Mouse (Mus musculus): Measurements from ENCODE around the gene Cd36. TPM values are rescaled to one million over a fixed set of nuclear protein-coding genes. Genes with fewer than 3 reads are reported as not detected.

Gene Cd36
- polyA plus RNA-seq, 1 experiment from 2014 or later = 7.6 TPM

DNA sequence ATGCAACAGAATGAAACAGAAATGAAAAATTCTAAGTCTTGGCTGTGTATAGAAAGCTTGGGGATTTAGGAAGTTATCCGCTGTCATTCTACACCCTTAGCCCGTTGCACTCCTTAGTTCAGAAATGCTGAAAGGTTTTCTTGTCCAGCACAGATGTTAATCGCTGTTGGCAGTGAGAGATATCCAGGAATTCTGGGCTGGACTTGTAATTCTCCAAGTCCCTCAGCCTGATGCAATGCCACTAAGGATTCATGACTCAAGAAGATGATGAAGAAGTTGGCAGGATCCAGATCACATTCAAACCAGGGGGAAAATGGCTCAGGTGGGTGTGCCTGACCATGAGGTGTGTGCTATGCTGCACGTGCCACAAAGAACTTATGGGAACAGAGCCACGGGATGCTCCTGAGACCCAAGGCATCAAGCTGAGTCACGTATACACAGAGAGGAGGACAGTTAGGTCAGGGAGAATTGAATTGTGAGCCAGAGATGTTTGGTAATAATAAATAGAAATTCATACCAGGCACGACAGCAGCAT is 135.1 kb downstream of the Cd36 start:
- WGBS = 76% methylated on average over 7 of the region's 7 CpGs
- Histone ChIP-seq H3K27ac (ENCODE audit: low read depth) (no peak overlapping the region), H3K4me2 (no peak overlapping the region), H3K27me3 (ENCODE audit: insufficient read depth, low read length) (no peaks in the 10 kb centered on the region), H3K4me1 (ENCODE audit: insufficient read depth) (no peaks in the 10 kb centered on the region), H3K4me3 (ENCODE audit: low read depth, low read length) (no peak overlapping the region), H3K36me3 (ENCODE audit: insufficient read depth) (no peaks in the 10 kb centered on the region), H3K9ac (no peak overlapping the region), H3K9me3 (ENCODE audit: low read depth, low read length) (no peaks in the 10 kb centered on the region)
- ATAC-seq (ENCODE audit: insufficient read depth) = no peak
- no peak for TF ChIP-seq CTCF (IDR thresholded peaks at IDR 0.05; ENCODE audit: low read depth)
- DNase-seq = no peak

DNA sequence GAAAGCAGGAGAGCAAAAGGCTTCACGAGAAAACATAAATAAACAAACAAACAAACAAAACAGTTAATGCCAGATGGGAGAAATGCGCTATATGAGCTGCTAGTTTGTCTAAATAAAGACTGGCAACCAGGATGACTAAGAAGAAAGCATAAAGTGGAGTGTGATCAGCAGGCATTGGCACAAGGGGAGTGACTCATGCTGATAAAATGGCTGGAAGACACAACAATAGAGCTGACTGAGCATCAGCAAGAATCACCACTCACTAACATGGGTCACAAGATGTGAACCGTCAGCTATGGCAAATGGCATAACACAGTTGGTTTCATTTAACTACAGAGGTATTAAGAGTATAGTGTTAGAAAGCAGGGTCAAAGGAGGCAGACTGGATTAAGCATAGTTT is 140.3 kb downstream of the Cd36 start:
- no peaks in the 10 kb centered on the region for H3K9me3 ChIP-seq (ENCODE audit: low read depth, low read length)
- no peak overlapping the region for H3K4me3 ChIP-seq (ENCODE audit: low read depth, low read length)
- TF ChIP-seq CTCF (IDR thresholded peaks at IDR 0.05; ENCODE audit: low read depth) = no peak

DNA sequence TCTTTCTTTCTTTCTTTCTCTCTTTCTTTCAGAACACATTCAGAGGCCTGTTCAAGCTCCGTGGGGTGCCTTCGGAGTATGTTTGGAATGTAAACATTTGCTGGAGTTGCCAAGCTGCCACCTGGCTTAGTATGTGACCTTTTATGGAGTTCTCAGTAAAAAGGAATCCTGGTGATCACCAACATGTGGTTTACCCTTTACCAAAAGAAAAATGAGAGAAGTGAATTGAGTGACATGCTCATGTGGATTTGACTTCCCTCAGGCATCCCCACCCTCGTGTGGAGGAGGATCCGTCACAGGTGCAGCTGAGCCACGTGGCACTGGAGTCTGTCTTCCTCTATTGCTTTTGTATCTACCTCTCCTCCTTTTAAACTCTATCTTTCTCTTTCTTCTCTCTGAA is 141.5 kb downstream of the Cd36 start:
- no peak for TF ChIP-seq CTCF (IDR thresholded peaks at IDR 0.05; ENCODE audit: low read depth)
- Histone ChIP-seq H3K27ac (ENCODE audit: low read depth) (no peak overlapping the region), H3K9ac (no peak overlapping the region), H3K4me2 (no peak overlapping the region), H3K27me3 (ENCODE audit: insufficient read depth, low read length) (no peaks in the 10 kb centered on the region), H3K4me3 (ENCODE audit: low read depth, low read length) (no peak overlapping the region), H3K9me3 (ENCODE audit: low read depth, low read length) (no peaks in the 10 kb centered on the region), H3K4me1 (ENCODE audit: insufficient read depth) (no peaks in the 10 kb centered on the region), H3K36me3 (ENCODE audit: insufficient read depth) (no peaks in the 10 kb centered on the region)
- no peak for ATAC-seq (ENCODE audit: insufficient read depth)
- 27% methylated on average over 5 of the region's 5 CpGs for WGBS
- DNase-seq = peak; percentile 18

More for the DNA sequence above, 140.3 kb downstream of the Cd36 start:
- H3K36me3 ChIP-seq (ENCODE audit: insufficient read depth) = no peaks in the 10 kb centered on the region
- no peaks in the 10 kb centered on the region for H3K27me3 ChIP-seq (ENCODE audit: insufficient read depth, low read length)
- no peak overlapping the region for H3K27ac ChIP-seq (ENCODE audit: low read depth)
- H3K4me2 ChIP-seq = no peak overlapping the region
- ATAC-seq (ENCODE audit: insufficient read depth) (no peak), DNase-seq (no peak)
- no peaks in the 10 kb centered on the region for H3K4me1 ChIP-seq (ENCODE audit: insufficient read depth)
- 69% methylated on average over 3 of the region's 3 CpGs for WGBS
- H3K9ac ChIP-seq = no peak overlapping the region

DNA sequence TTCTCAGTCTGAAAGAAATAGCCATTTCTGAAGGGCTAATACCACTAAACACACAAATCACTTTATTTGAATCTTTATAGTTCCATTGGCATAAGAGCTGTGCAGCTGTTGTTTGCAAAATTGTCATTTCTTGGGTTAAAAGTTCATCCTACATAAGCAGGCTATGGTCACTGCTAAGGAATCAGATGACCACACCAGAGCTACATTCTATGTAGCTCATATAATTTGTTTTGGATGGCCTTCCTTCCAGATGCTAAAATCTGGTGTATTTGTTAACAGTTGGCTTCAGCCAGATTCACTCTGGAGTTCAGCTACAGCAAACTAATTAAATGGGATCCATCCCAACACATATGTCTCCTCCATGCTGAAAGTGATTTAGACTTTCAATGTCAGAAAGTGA is 142.1 kb downstream of the Cd36 start:
- H3K9ac ChIP-seq = no peak overlapping the region
- H3K36me3 ChIP-seq (ENCODE audit: insufficient read depth) = no peaks in the 10 kb centered on the region
- TF ChIP-seq CTCF (IDR thresholded peaks at IDR 0.05; ENCODE audit: low read depth) = no peak
- H3K27me3 ChIP-seq (ENCODE audit: insufficient read depth, low read length) = no peaks in the 10 kb centered on the region
- peak; percentile 22 for DNase-seq
- no peaks in the 10 kb centered on the region for H3K9me3 ChIP-seq (ENCODE audit: low read depth, low read length)
- no peaks in the 10 kb centered on the region for H3K4me1 ChIP-seq (ENCODE audit: insufficient read depth)
- no peak overlapping the region for H3K4me3 ChIP-seq (ENCODE audit: low read depth, low read length)
- H3K27ac ChIP-seq (ENCODE audit: low read depth) = no peak overlapping the region
- H3K4me2 ChIP-seq = no peak overlapping the region
- ATAC-seq (ENCODE audit: insufficient read depth) = peak; percentile 35; the same call in 1 of the 2 replicates

DNA sequence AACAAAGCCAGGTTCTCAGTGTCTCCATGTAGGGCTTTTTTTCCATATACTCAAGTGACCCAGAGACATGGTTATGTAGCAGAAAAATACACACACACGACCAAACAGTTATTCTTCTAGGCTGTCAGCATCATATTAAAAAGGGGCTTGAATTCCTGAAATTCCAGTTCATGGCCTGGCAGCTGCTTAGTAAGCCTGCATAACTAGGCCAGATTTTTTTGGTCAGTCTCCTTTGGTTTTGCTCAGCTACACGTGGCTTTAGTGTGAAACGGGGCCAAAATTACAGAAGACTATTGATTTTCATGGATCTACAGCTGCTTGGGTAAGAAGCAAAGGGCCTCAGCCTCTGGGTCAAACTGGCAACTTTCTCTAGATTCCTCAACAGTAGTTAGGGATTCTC is 148.8 kb downstream of the Cd36 start:
- no peaks in the 10 kb centered on the region for H3K36me3 ChIP-seq (ENCODE audit: insufficient read depth)
- DNase-seq (peak; percentile 38), ATAC-seq (ENCODE audit: insufficient read depth) (no peak)
- H3K27ac ChIP-seq (ENCODE audit: low read depth) = no peak overlapping the region
- TF ChIP-seq CTCF (IDR thresholded peaks at IDR 0.05; ENCODE audit: low read depth) = no peak
- H3K9me3 ChIP-seq (ENCODE audit: low read depth, low read length) = no peaks in the 10 kb centered on the region
- WGBS = 21% methylated on average over 3 of the region's 3 CpGs
- no peaks in the 10 kb centered on the region for H3K4me1 ChIP-seq (ENCODE audit: insufficient read depth)
- H3K4me2 ChIP-seq = no peak overlapping the region
- no peak overlapping the region for H3K9ac ChIP-seq
- H3K27me3 ChIP-seq (ENCODE audit: insufficient read depth, low read length) = no peaks in the 10 kb centered on the region
- no peak overlapping the region for H3K4me3 ChIP-seq (ENCODE audit: low read depth, low read length)

Other genes with a start within 250 kb of the Cd36 start
- gene Gnat3, start 73.7 kb upstream of the Cd36 start, polyA plus RNA-seq (2014; fragmentation: Nextera tagmentation; extraction: Ambion mirVana) = not detected in 2 replicates

All from lung, embryonic 14.5 days (tissue).